Mouse (Mus musculus): ENCODE measurements at regions not wholly inside any gene's neighbourhood (a gene's known extent, or its start where the extent isn't known, plus 50 kb on each side); places are given as distances from the start of the nearest gene placed in this dataset.

DNA sequence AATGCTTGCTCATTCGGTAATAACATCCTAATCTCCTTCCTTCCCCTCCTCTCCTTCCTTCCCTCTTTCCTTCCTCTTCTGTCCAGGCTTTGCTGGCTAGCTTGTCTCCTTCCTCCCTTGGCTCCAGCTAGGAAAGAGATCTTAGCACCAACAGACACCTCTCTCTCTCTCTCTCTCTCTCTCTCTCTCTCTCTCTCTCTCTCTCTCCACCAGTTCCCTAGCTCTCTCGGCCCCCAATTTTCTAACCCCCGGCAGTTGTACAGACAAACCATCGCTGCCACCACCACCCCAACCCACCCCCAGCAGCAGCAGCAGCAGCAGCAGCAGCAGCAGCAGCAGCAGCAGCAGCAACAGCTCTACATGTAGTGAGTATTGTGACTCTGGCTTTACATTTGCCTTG is 57.0 kb upstream of the Pax6 start:
- WGBS (ENCODE audit: insufficient replicate concordance), result 14% methylated on average over 4 of the region's 4 CpGs
- ATAC-seq (ENCODE audit: insufficient read depth) (no peak), DNase-seq (ENCODE audit: low read depth in 3 of 3, low spot score in 3 of 3) (no peak)
- TF ChIP-seq CTCF (IDR thresholded peaks at IDR 0.05; ENCODE audit: low read depth) (no peak), EP300 (IDR thresholded peaks at IDR 0.05; ENCODE audit: low read depth) (no peak)
- H3K27ac ChIP-seq, result no peak overlapping the region
- no peak overlapping the region for H3K4me3 ChIP-seq (ENCODE audit: insufficient read depth in 1 of 2, low read depth in 2 of 2, low read length in 2 of 2)
- H3K9me3 ChIP-seq (ENCODE audit: control insufficient read depth, low read length), result no peaks in the 10 kb centered on the region
- H3K9ac ChIP-seq (replicated peaks), result no peak overlapping the region
- no peaks in the 10 kb centered on the region for H3K36me3 ChIP-seq (replicated peaks; ENCODE audit: control insufficient read depth, insufficient read depth, low read depth)
- H3K4me1 ChIP-seq (replicated peaks; ENCODE audit: control insufficient read depth in 2 of 2, insufficient read depth in 2 of 2, low read length in 1 of 2), result no peaks in the 10 kb centered on the region
- no peak overlapping the region for H3K4me2 ChIP-seq (ENCODE audit: low read depth)
- no peaks in the 10 kb centered on the region; the same call in 1 of the 2 replicates for H3K27me3 ChIP-seq (ENCODE audit: control insufficient read depth, insufficient read depth, low read length)

- Histone ChIP-seq H3K4me3 (ENCODE audit: insufficient read depth in 1 of 2, low read depth in 2 of 2, low read length in 2 of 2) (no peak overlapping the region), H3K4me1 (replicated peaks; ENCODE audit: control insufficient read depth in 2 of 2, insufficient read depth in 2 of 2, low read length in 1 of 2) (no peaks in the 10 kb centered on the region), H3K9me3 (ENCODE audit: control insufficient read depth, low read length) (no peaks in the 10 kb centered on the region), H3K9ac (replicated peaks) (no peak overlapping the region), H3K4me2 (ENCODE audit: low read depth) (no peak overlapping the region), H3K27me3 (ENCODE audit: control insufficient read depth, insufficient read depth, low read length) (no peaks in the 10 kb centered on the region; the same call in 1 of the 2 replicates), H3K36me3 (replicated peaks; ENCODE audit: control insufficient read depth, insufficient read depth, low read depth) (no peaks in the 10 kb centered on the region), H3K27ac (no peak overlapping the region)
- ATAC-seq (ENCODE audit: insufficient read depth) (no peak), DNase-seq (ENCODE audit: low read depth in 3 of 3, low spot score in 3 of 3) (no peak)
- WGBS (ENCODE audit: insufficient replicate concordance), result 24% methylated on average over 21 of the region's 21 CpGs
- no peak for TF ChIP-seq EP300 (IDR thresholded peaks at IDR 0.05; ENCODE audit: low read depth)
- TF ChIP-seq CTCF (IDR thresholded peaks at IDR 0.05; ENCODE audit: low read depth), result no peak
Observed at GRCm38 (mm10) chr2:105612051-105612664, 56.5 kb upstream of the Pax6 start.

DNA sequence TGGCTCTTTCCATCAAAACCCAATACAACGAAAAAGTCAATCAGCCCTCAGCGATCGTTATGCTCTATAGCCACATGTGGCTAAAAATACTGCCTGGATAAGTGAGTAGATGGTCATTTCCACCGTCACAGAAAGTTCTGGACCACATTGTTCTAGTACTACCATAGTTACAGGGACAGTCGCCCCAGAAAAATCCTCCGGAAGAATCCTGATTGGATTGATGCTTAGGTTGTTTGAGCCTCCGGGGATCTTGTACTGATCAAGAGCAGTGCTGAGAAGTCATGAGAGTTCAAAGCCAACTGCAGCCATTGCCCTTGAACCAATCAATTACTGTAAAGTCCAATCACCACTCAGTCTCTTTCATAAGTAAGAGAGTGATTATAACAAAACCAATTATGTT is 56.0 kb upstream of the Pax6 start:
- Histone ChIP-seq H3K4me1 (replicated peaks; ENCODE audit: control insufficient read depth in 2 of 2, insufficient read depth in 2 of 2, low read length in 1 of 2) (no peaks in the 10 kb centered on the region), H3K4me3 (ENCODE audit: insufficient read depth in 1 of 2, low read depth in 2 of 2, low read length in 2 of 2) (no peak overlapping the region), H3K27me3 (ENCODE audit: control insufficient read depth, insufficient read depth, low read length) (no peaks in the 10 kb centered on the region; the same call in 1 of the 2 replicates), H3K9me3 (ENCODE audit: control insufficient read depth, low read length) (no peaks in the 10 kb centered on the region), H3K4me2 (ENCODE audit: low read depth) (no peak overlapping the region), H3K36me3 (replicated peaks; ENCODE audit: control insufficient read depth, insufficient read depth, low read depth) (no peaks in the 10 kb centered on the region), H3K27ac (no peak overlapping the region), H3K9ac (replicated peaks) (no peak overlapping the region)
- WGBS (ENCODE audit: insufficient replicate concordance), result 42% methylated on average over 7 of the region's 7 CpGs
- DNase-seq (ENCODE audit: low read depth in 3 of 3, low spot score in 3 of 3) (no peak), ATAC-seq (ENCODE audit: insufficient read depth) (no peak)
- no peak for TF ChIP-seq CTCF (IDR thresholded peaks at IDR 0.05; ENCODE audit: low read depth)
- TF ChIP-seq EP300 (IDR thresholded peaks at IDR 0.05; ENCODE audit: low read depth), result no peak

- ATAC-seq (ENCODE audit: insufficient read depth) (no peak), DNase-seq (ENCODE audit: low read depth in 3 of 3, low spot score in 3 of 3) (no peak)
- H3K27ac ChIP-seq, result no peak overlapping the region
- WGBS (ENCODE audit: insufficient replicate concordance), result 51% methylated on average over 6 of the region's 6 CpGs
- H3K9ac ChIP-seq (replicated peaks), result no peak overlapping the region
- H3K4me3 ChIP-seq (ENCODE audit: insufficient read depth in 1 of 2, low read depth in 2 of 2, low read length in 2 of 2), result no peak overlapping the region
- no peaks in the 10 kb centered on the region; the same call in 1 of the 2 replicates for H3K27me3 ChIP-seq (ENCODE audit: control insufficient read depth, insufficient read depth, low read length)
- no peaks in the 10 kb centered on the region for H3K36me3 ChIP-seq (replicated peaks; ENCODE audit: control insufficient read depth, insufficient read depth, low read depth)
- H3K4me1 ChIP-seq (replicated peaks; ENCODE audit: control insufficient read depth in 2 of 2, insufficient read depth in 2 of 2, low read length in 1 of 2), result no peaks in the 10 kb centered on the region
- no peak overlapping the region for H3K4me2 ChIP-seq (ENCODE audit: low read depth)
- H3K9me3 ChIP-seq (ENCODE audit: control insufficient read depth, low read length), result no peaks in the 10 kb centered on the region
- no peak for TF ChIP-seq CTCF (IDR thresholded peaks at IDR 0.05; ENCODE audit: low read depth)
- TF ChIP-seq EP300 (IDR thresholded peaks at IDR 0.05; ENCODE audit: low read depth), result no peak
Observed at GRCm38 (mm10) chr2:105613243-105613642, 55.5 kb upstream of the Pax6 start.

- 29% methylated on average over 18 of the region's 18 CpGs for WGBS (ENCODE audit: insufficient replicate concordance)
- Histone ChIP-seq H3K27ac (no peak overlapping the region), H3K27me3 (ENCODE audit: control insufficient read depth, insufficient read depth, low read length) (no peaks in the 10 kb centered on the region; the same call in 1 of the 2 replicates), H3K9ac (replicated peaks) (no peak overlapping the region), H3K4me2 (ENCODE audit: low read depth) (no peak overlapping the region), H3K36me3 (replicated peaks; ENCODE audit: control insufficient read depth, insufficient read depth, low read depth) (no peaks in the 10 kb centered on the region), H3K4me3 (ENCODE audit: insufficient read depth in 1 of 2, low read depth in 2 of 2, low read length in 2 of 2) (no peak overlapping the region), H3K9me3 (ENCODE audit: control insufficient read depth, low read length) (no peaks in the 10 kb centered on the region), H3K4me1 (replicated peaks; ENCODE audit: control insufficient read depth in 2 of 2, insufficient read depth in 2 of 2, low read length in 1 of 2) (no peaks in the 10 kb centered on the region)
- DNase-seq (ENCODE audit: low read depth in 3 of 3, low spot score in 3 of 3), result no peak
- TF ChIP-seq CTCF (IDR thresholded peaks at IDR 0.05; ENCODE audit: low read depth) (peak; percentile 37), EP300 (IDR thresholded peaks at IDR 0.05; ENCODE audit: low read depth) (no peak)
- ATAC-seq (ENCODE audit: insufficient read depth), result no peak
Observed at GRCm38 (mm10) chr2:105615891-105616733, 52.6 kb upstream of the Pax6 start.
